Mouse (Mus musculus): ENCODE data around the gene Cd151. TPM values are rescaled to one million over a fixed set of nuclear protein-coding genes. Genes with fewer than 3 reads are reported as not detected.

The Cd151 gene
- total RNA-seq, 2 experiments from 2014 or later: 184 to 198 TPM

GRCm38 (mm10) chr7:141472763-141473162, 5.6 kb downstream of the Cd151 start:
- no peak for DNase-seq

- DNase-seq: no peak
Measured at GRCm38 (mm10) chr7:141474160-141474559, 7.0 kb downstream of the Cd151 start.

GRCm38 (mm10) chr7:141475011-141475804, 8.0 kb downstream of the Cd151 start, which contains the start of the genes Polr2l and Tspan4:
Gene Polr2l (minus strand): TSS chr7:141475132.
Gene Tspan4 (plus strand): TSS chr7:141475240.
- peak; percentile 89 for DNase-seq

- no peak for DNase-seq
Measured at GRCm38 (mm10) chr7:141475805-141476158, 8.6 kb downstream of the Cd151 start.

- DNase-seq: peak; percentile 91
Measured at GRCm38 (mm10) chr7:141476226-141476980, 9.2 kb downstream of the Cd151 start.

- DNase-seq: no peak
Measured at GRCm38 (mm10) chr7:141476981-141477370, 9.8 kb downstream of the Cd151 start.

- DNase-seq: no peak
Measured at GRCm38 (mm10) chr7:141477578-141478269, 10.5 kb downstream of the Cd151 start.

GRCm38 (mm10) chr7:141478270-141478748, 11.1 kb downstream of the Cd151 start:
- DNase-seq: no peak

GRCm38 (mm10) chr7:141480842-141481497, 13.8 kb downstream of the Cd151 start:
- DNase-seq: peak; percentile 73

GRCm38 (mm10) chr7:141481498-141482401, 14.6 kb downstream of the Cd151 start:
- peak; percentile 51 for DNase-seq

- DNase-seq: no peak
Measured at GRCm38 (mm10) chr7:141482531-141483024, 15.4 kb downstream of the Cd151 start.

GRCm38 (mm10) chr7:141483114-141483653, 16.0 kb downstream of the Cd151 start:
- no peak for DNase-seq

- DNase-seq: no peak
Measured at GRCm38 (mm10) chr7:141484186-141485120, 17.3 kb downstream of the Cd151 start.

- no peak for DNase-seq
Measured at GRCm38 (mm10) chr7:141485186-141485585, 18.0 kb downstream of the Cd151 start.

GRCm38 (mm10) chr7:141485606-141486005, 18.4 kb downstream of the Cd151 start:
- no peak for DNase-seq

- DNase-seq: no peak
Measured at GRCm38 (mm10) chr7:141486239-141486638, 19.0 kb downstream of the Cd151 start.

- DNase-seq: no peak
Measured at GRCm38 (mm10) chr7:141487141-141487540, 19.9 kb downstream of the Cd151 start.

GRCm38 (mm10) chr7:141491151-141491550, 24.0 kb downstream of the Cd151 start:
- DNase-seq: no peak

- no peak for DNase-seq
Measured at GRCm38 (mm10) chr7:141492738-141493137, 25.5 kb downstream of the Cd151 start.
